Mouse (Mus musculus) hindbrain, embryonic 14.5 days (tissue): ENCODE measurements at regions not wholly inside any gene's neighbourhood (a gene's known extent, or its start where the extent isn't known, plus 50 kb on each side); places are given as distances from the start of the nearest gene placed in this dataset.

Source experiments
- ATAC-seq: fragments of 200-750 bp; cut with Nextera tagmentation; 2 replicates; pipeline ENCODE4 v1.8.0; 2017; ENCODE audit warnings: moderate number of reproducible peaks, mild to moderate bottlenecking, moderate TSS enrichment, moderate library complexity; ENCODE audit not compliant: low FRiP score
- DNase-seq: peaks from one replicate; pipeline ENCODE4 v3.0.0-alpha.2; 2015; ENCODE audit warnings: low spot score
- H3K27ac ChIP-seq: fragments of 300-500 bp; sonication (generic); 2 replicates; pipeline ENCODE4 v1.5.1; 2014; ENCODE audit warnings: mild to moderate bottlenecking, moderate library complexity
- H3K27me3 ChIP-seq: fragments of 300-500 bp; sonication (generic); 2 replicates; pipeline ENCODE4 v1.6.1; 2014; ENCODE audit warnings: mild to moderate bottlenecking, low read length, mixed read lengths; ENCODE audit not compliant: control insufficient read depth, insufficient read depth
- H3K36me3 ChIP-seq: fragments of 300-500 bp; sonication (generic); replicated peaks from 2 replicates; pipeline ENCODE4 v1.6.1; 2014; ENCODE audit not compliant: control insufficient read depth, insufficient read depth
- H3K4me1 ChIP-seq: fragments of 300-500 bp; sonication (generic); replicated peaks from 2 replicates; pipeline ENCODE4 v1.6.1; 2014; ENCODE audit warnings: antibody characterized with exemption, low read length, mixed read lengths; ENCODE audit not compliant: control insufficient read depth, insufficient read depth
- H3K4me2 ChIP-seq: fragments of 300-500 bp; sonication (generic); replicated peaks from 2 replicates; pipeline ENCODE4 v1.6.1; 2014; ENCODE audit warnings: mild to moderate bottlenecking, moderate library complexity
- H3K4me3 ChIP-seq: fragments of 300-500 bp; sonication (generic); replicated peaks from 2 replicates; pipeline ENCODE4 v1.5.1; 2014; ENCODE audit warnings: mild to moderate bottlenecking, low read length
- H3K9ac ChIP-seq: fragments of 300-500 bp; sonication (generic); 2 replicates; pipeline ENCODE4 v1.6.1; 2014
- H3K9me3 ChIP-seq: fragments of 300-500 bp; sonication (generic); 2 replicates; pipeline ENCODE4 v1.6.1; 2016; ENCODE audit warnings: low read length; ENCODE audit not compliant: control insufficient read depth
- WGBS: fragments of 180-500 bp; shearing (Covaris S2); extraction: QIAGEN DNeasy Blood & Tissue Kit; methylation state at CpG from one replicate; pipeline ENCODE4 v1.1.7; 2014; 5-methylcytosine and 5-hydroxymethylcytosine counted together

DNA sequence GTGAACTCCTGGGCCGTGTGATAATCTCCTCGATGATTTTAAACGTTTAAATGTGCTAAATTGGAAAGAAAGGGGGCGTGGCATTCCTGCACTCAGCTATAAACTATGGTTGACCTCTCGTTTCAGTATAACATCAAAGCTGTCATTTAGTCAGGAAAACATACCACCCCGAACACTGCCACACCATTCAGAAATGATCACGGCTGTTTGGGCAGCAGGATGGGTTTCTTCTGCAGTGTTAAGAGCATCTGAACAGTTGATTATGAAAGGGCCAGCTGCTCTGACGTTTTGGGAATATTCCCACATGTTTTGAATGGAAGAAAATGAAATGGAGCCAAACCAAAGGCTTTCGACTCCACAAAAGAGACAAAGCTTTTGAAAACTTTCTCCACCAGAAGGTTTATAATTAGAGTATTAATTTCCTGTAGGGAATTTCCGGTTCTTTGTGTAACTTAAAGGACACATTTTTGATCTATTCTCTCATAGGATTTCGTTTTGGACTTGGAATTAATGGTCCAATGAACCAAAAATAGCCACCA lies 85.5 kb upstream of the Arhgap24 start:
- WGBS = 74% methylated on average over 11 of the region's 11 CpGs
- H3K4me3 ChIP-seq = no peak overlapping the region
- H3K4me2 ChIP-seq = no peak overlapping the region
- ATAC-seq (no peak), DNase-seq (no peak)
- H3K9me3 ChIP-seq = no peaks in the 10 kb centered on the region
- H3K27ac ChIP-seq = no peak overlapping the region
- H3K36me3 ChIP-seq = no peaks in the 10 kb centered on the region
- no peak overlapping the region for H3K9ac ChIP-seq
- H3K27me3 ChIP-seq = no peaks in the 10 kb centered on the region
- H3K4me1 ChIP-seq = no peaks in the 10 kb centered on the region

DNA sequence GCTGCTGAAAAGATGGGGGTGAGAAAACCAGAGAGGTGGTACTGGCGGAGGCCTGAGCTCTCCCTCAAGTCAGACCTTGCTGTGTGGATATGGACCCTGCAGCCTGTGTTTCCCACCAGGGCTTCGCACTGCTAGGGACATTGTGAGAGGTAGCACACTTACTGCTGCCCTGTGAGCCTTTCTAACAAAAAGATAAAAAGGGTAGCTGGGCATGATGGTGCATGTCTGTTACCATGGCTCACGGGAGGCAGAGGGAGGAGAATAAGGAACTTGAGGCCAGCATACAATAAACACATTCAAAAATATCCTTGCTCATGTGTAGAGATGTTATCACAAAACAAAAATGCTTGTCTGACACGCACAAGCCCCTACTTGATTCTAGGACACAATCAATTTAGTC lies 82.2 kb upstream of the Arhgap24 start:
- 78% methylated on average over 4 of the region's 4 CpGs for WGBS
- Histone ChIP-seq H3K4me2 (no peak overlapping the region), H3K36me3 (no peaks in the 10 kb centered on the region), H3K9ac (no peak overlapping the region), H3K4me1 (no peaks in the 10 kb centered on the region), H3K9me3 (no peaks in the 10 kb centered on the region), H3K27ac (no peak overlapping the region), H3K27me3 (no peaks in the 10 kb centered on the region), H3K4me3 (no peak overlapping the region)
- DNase-seq (no peak), ATAC-seq (no peak)

DNA sequence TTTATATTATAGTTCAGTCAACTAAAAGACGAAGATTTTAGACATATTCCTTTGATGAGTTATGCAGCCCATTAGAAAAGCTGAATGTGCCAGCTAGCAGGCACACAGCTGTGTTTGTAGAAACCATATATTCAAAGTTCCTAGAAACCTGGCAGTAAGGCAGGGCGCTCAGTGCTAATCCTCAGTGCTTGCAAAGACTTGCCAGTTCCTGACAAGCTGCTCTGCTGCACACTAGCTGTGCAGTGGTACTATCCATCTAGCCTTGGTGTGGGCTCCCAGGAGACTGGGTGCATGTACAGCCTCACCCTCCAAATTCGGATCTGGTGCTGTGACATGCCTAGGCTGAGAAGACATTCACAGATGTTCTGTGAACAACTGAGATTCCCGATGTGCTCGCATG lies 63.5 kb upstream of the Arhgap24 start:
- no peak overlapping the region for H3K4me3 ChIP-seq
- H3K4me2 ChIP-seq = no peak overlapping the region
- no peak overlapping the region for H3K27ac ChIP-seq
- ATAC-seq (no peak), DNase-seq (no peak)
- 83% methylated on average over 5 of the region's 5 CpGs for WGBS
- no peaks in the 10 kb centered on the region for H3K9me3 ChIP-seq
- H3K27me3 ChIP-seq = no peaks in the 10 kb centered on the region
- H3K36me3 ChIP-seq = no peaks in the 10 kb centered on the region
- no peak overlapping the region for H3K9ac ChIP-seq
- no peaks in the 10 kb centered on the region for H3K4me1 ChIP-seq

DNA sequence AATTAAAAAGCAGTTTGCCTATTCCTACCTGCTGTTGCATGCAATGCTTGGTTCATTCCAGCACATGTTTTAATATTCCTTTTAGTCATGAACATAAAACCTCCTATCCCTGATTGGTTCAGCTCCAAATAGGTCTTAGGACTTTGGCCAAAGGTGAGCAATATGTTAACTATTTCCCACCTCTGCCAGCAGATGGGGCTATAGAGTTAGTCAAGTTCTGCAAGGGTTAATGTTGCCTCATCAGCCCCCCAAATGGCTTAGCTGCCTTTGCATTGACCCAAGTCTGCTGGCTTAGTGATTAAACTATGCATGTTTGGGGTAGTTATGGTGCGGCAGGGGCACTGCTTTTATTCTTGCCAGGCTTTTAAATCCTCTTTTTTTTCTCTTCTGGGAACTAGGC lies 62.1 kb upstream of the Arhgap24 start:
- Histone ChIP-seq H3K27me3 (no peaks in the 10 kb centered on the region), H3K9me3 (no peaks in the 10 kb centered on the region), H3K9ac (no peak overlapping the region), H3K27ac (no peak overlapping the region), H3K4me3 (no peak overlapping the region), H3K4me1 (no peaks in the 10 kb centered on the region), H3K36me3 (no peaks in the 10 kb centered on the region), H3K4me2 (no peak overlapping the region)
- no peak for ATAC-seq
- WGBS = 47% methylated on average over 1 of the region's 1 CpGs
- DNase-seq = peak; percentile 37

DNA sequence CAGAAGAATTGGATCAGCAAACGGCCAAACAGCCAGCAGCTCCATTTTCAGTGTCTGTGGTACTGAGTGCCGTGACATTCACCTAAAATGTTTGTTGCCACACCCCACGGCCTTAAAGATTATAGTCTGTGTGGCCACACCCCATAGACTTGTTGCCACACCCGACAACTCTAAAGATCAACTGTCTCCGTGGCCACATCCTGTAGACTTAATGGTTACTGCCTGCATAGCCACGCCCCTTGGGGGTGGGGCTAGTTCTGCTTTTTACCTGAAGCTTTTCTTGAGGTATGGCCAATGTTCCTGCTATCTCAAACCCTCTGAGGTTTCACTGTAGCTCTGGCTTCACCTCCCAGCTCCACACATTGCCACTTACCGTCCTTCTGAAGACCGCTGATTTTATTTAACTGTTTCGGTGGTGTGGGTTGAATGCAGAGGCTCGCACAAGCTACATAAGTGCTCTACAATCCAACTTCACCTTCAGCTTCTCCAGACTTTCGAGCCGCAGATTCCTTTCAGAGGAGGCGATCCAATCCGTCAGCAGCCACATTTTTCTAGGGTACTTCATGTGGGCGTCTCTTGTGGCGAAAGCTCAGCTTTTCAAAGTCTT lies 56.5 kb upstream of the Arhgap24 start:
- no peaks in the 10 kb centered on the region for H3K9me3 ChIP-seq
- H3K4me3 ChIP-seq = no peak overlapping the region
- H3K27me3 ChIP-seq = no peaks in the 10 kb centered on the region
- no peak overlapping the region for H3K9ac ChIP-seq
- no peak for ATAC-seq
- no peaks in the 10 kb centered on the region for H3K36me3 ChIP-seq
- 91% methylated on average over 16 of the region's 16 CpGs for WGBS
- H3K4me1 ChIP-seq = no peaks in the 10 kb centered on the region
- no peak for DNase-seq
- H3K4me2 ChIP-seq = no peak overlapping the region
- H3K27ac ChIP-seq = no peak overlapping the region

DNA sequence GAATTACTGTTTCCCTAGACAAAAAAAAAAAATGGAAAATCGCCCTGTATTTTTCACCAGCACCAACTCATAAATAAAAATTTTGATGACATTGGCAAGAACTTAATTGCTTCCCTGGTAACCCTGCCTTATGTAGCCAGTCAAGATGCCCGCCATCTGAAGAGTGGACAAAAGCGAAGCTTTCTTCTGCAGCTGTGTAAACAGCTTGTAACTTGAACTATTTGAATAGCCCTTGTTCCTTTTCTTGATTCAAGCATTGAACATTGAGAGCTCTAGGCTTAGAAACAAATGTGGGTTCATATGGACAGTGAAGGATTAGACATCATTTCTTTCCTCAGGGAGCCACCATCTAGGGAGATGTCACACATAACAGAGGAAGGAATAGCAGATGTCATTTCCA lies 52.9 kb upstream of the Arhgap24 start:
- no peak for ATAC-seq
- WGBS = 78% methylated on average over 3 of the region's 3 CpGs

More for the DNA sequence above, 52.9 kb upstream of the Arhgap24 start:
- H3K4me2 ChIP-seq = no peak overlapping the region
- H3K9me3 ChIP-seq = no peaks in the 10 kb centered on the region
- no peaks in the 10 kb centered on the region for H3K27me3 ChIP-seq
- H3K36me3 ChIP-seq = no peaks in the 10 kb centered on the region
- no peak for DNase-seq
- no peaks in the 10 kb centered on the region for H3K4me1 ChIP-seq
- H3K9ac ChIP-seq = no peak overlapping the region
- no peak overlapping the region for H3K4me3 ChIP-seq
- no peak overlapping the region for H3K27ac ChIP-seq
